Mouse (Mus musculus) adrenal gland, postnatal 25 days (tissue): Measurements from ENCODE around the gene Cfi. TPM values are rescaled to one million over a fixed set of nuclear protein-coding genes. Genes with fewer than 3 reads are reported as not detected.

Experiments used
- total RNA-seq: library from RNA; stranded (reverse); gene quantifications from 2 replicates; pipeline ENCODE4 v1.2.3, GENCODE M21; 2021

Cfi gene
- total RNA-seq, 1 experiment from 2014 or later, result not detected

Other genes starting within 250 kb of the Cfi start
- gene Egf, start 80.6 kb upstream of the Cfi start, total RNA-seq, result 1.6 and 1.8 TPM in 2 replicates
- not detected in 2 replicates for gene Lrit3, start 31.9 kb upstream of the Cfi start, total RNA-seq
- gene Rrh, start 13.3 kb upstream of the Cfi start, total RNA-seq, result 0.27 TPM in 1 of 2 replicates, not detected in the other
- 51.0 and 62.4 TPM in 2 replicates for gene Gar1, start 4.5 kb upstream of the Cfi start, total RNA-seq
- gene Pla2g12a, start 42.7 kb downstream of the Cfi start, total RNA-seq, result 44.7 and 45.6 TPM in 2 replicates
- 34.5 and 57.5 TPM in 2 replicates for gene Casp6, start 65.5 kb downstream of the Cfi start, total RNA-seq
- 10.0 and 10.6 TPM in 2 replicates for gene Mcub, start 134.3 kb downstream of the Cfi start, total RNA-seq
- gene Sec24b, start 225.7 kb downstream of the Cfi start, total RNA-seq, result 75.9 and 77.0 TPM in 2 replicates